Comparison of ENCODE assay signal across 19 mouse cellular contexts in genomic region chr10:71738280-71738679, GRCm38 (mm10).
DNase-seq lines count a peak whose midpoint lies in the region; ATAC-seq and TF ChIP-seq lines count a peak whose summit lies in the region.
"Had no signal": no experiment of that assay in that cellular context is flagged by ENCODE, and none has a peak within 500 bp of the region (broad histone marks: within the 10 kb centered on the region; RNA-seq: fewer than 3 reads in every experiment).

No protein-coding gene starts in this region.

- TF ChIP-seq CTCF in kidney, postnatal 0 days (IDR thresholded peaks at IDR 0.05; ENCODE audit: low read depth): no peak
- no peak for TF ChIP-seq CTCF in liver, postnatal 0 days (IDR thresholded peaks at IDR 0.05; ENCODE audit: low read depth)

- no peak overlapping the region for H3K9ac ChIP-seq in kidney, postnatal 0 days (ENCODE audit: low read depth, low read length)
- H3K9ac ChIP-seq in kidney, embryonic 16.5 days (replicated peaks; ENCODE audit: low read length): no peak overlapping the region
- no peak overlapping the region for H3K9ac ChIP-seq in liver, postnatal 0 days (replicated peaks)
- H3K9ac ChIP-seq: embryonic facial prominence, embryonic 12.5 days; forebrain, embryonic 15.5 days; limb, embryonic 13.5 days had no signal

- ATAC-seq in kidney, postnatal 0 days (replicated peaks; ENCODE audit: low FRiP score, low read depth): no peak
- ATAC-seq in kidney, embryonic 16.5 days (ENCODE audit: low FRiP score, low TSS enrichment): no peak
- no peak for ATAC-seq in liver, postnatal 0 days
- ATAC-seq: CD4-positive, CD25-positive, alpha-beta regulatory T cell, adult 4 months; forebrain, embryonic 15.5 days; Patski had no signal

- no peaks in the 10 kb centered on the region for H3K36me3 ChIP-seq in kidney, postnatal 0 days (ENCODE audit: insufficient read depth, low read length)
- no peaks in the 10 kb centered on the region for H3K36me3 ChIP-seq in kidney, embryonic 16.5 days (ENCODE audit: insufficient read depth, low read length)
- H3K36me3 ChIP-seq in liver, postnatal 0 days (replicated peaks; ENCODE audit: insufficient read depth, low read length): no peaks in the 10 kb centered on the region
- H3K36me3 ChIP-seq: embryonic facial prominence, embryonic 12.5 days; forebrain, embryonic 15.5 days; limb, embryonic 13.5 days had no signal

- H3K4me2 ChIP-seq in kidney, postnatal 0 days (ENCODE audit: low read length): no peak overlapping the region
- H3K4me2 ChIP-seq in kidney, embryonic 16.5 days (replicated peaks; ENCODE audit: low read depth, low read length): no peak overlapping the region
- H3K4me2 ChIP-seq in liver, postnatal 0 days (ENCODE audit: low read depth, low read length): no peak overlapping the region
- H3K4me2 ChIP-seq: embryonic facial prominence, embryonic 12.5 days; forebrain, embryonic 15.5 days; limb, embryonic 13.5 days had no signal

- H3K27ac ChIP-seq in kidney, postnatal 0 days: no peak overlapping the region
- H3K27ac ChIP-seq in kidney, embryonic 16.5 days (ENCODE audit: low read length): no peak overlapping the region
- no peak overlapping the region for H3K27ac ChIP-seq in liver, postnatal 0 days (ENCODE audit: low read depth)
- H3K27ac ChIP-seq: embryonic facial prominence, embryonic 12.5 days; forebrain, embryonic 15.5 days; left cerebral cortex, adult 2 months; limb, embryonic 13.5 days; macrophage had no signal

- H3K4me1 ChIP-seq in kidney, postnatal 0 days (replicated peaks; ENCODE audit: insufficient read depth, low read length): no peaks in the 10 kb centered on the region
- no peaks in the 10 kb centered on the region for H3K4me1 ChIP-seq in kidney, embryonic 16.5 days (ENCODE audit: insufficient read depth, low read length)
- no peaks in the 10 kb centered on the region for H3K4me1 ChIP-seq in liver, postnatal 0 days (ENCODE audit: insufficient read depth)
- H3K4me1 ChIP-seq: forebrain, embryonic 15.5 days; limb, embryonic 13.5 days had no signal

- intact Hi-C loops in gastrocnemius, postnatal 14 days (cut with DNase I; ENCODE audit: low total_unique reads): no loop called here
- intact Hi-C loops in left cerebral cortex, postnatal 10 days (cut with DNase I): no loop called here

- DNase-seq in kidney, postnatal 0 days (ENCODE audit: low spot score): peak; percentile 1
- peak; percentile 46 for DNase-seq in Muller cell, postnatal 12 days (ENCODE audit: inconsistent ontology term)
- DNase-seq in embryo, embryonic 10.5 days (ENCODE audit: low spot score): peak; percentile 66
- peak; percentile 5 to 32 for DNase-seq in lung, postnatal 4 days
- no peak for DNase-seq in gastrocnemius, postnatal 14 days
- DNase-seq in left cerebral cortex, postnatal 10 days (ENCODE audit: extremely low spot score in 1 of 2, low spot score in 2 of 2): no peak
- DNase-seq in liver, postnatal 0 days: no peak
- DNase-seq: adrenal gland, adult 8-10 months; cerebellum, adult 8-10 months; kidney, adult 2 months; thymus, postnatal 25 days had no signal

- no peaks in the 10 kb centered on the region for H3K9me3 ChIP-seq in kidney, postnatal 0 days (replicated peaks; ENCODE audit: low read length)
- H3K9me3 ChIP-seq in kidney, embryonic 16.5 days (ENCODE audit: low read length): no peaks in the 10 kb centered on the region
- H3K9me3 ChIP-seq in liver, postnatal 0 days (ENCODE audit: low read length): no peaks in the 10 kb centered on the region
- H3K9me3 ChIP-seq: embryonic facial prominence, embryonic 12.5 days; forebrain, embryonic 15.5 days had no signal

- no peak overlapping the region for H3K4me3 ChIP-seq in kidney, postnatal 0 days (replicated peaks; ENCODE audit: low read depth, low read length)
- H3K4me3 ChIP-seq in kidney, embryonic 16.5 days (ENCODE audit: low read length): no peak overlapping the region
- H3K4me3 ChIP-seq in liver, postnatal 0 days (ENCODE audit: low read depth, low read length): no peak overlapping the region
- H3K4me3 ChIP-seq: embryonic facial prominence, embryonic 12.5 days; forebrain, embryonic 15.5 days; left cerebral cortex, adult 2 months; limb, embryonic 13.5 days had no signal

- no peak for TF ChIP-seq EP300 in liver, postnatal 0 days (IDR thresholded peaks at IDR 0.05; ENCODE audit: low read depth)

- no peaks in the 10 kb centered on the region for H3K27me3 ChIP-seq in kidney, postnatal 0 days (ENCODE audit: insufficient read depth, low read length)
- no peaks in the 10 kb centered on the region for H3K27me3 ChIP-seq in kidney, embryonic 16.5 days (ENCODE audit: insufficient read depth, low read length)
- no peaks in the 10 kb centered on the region for H3K27me3 ChIP-seq in liver, postnatal 0 days (ENCODE audit: insufficient read depth, low read length)
- H3K27me3 ChIP-seq: embryonic facial prominence, embryonic 12.5 days; forebrain, embryonic 15.5 days; limb, embryonic 13.5 days; Patski had no signal

- WGBS in kidney, postnatal 0 days: 14% methylated on average over 4 of the region's 4 CpGs
- WGBS in kidney, embryonic 16.5 days: 13% methylated on average over 4 of the region's 4 CpGs
- 31% methylated on average over 4 of the region's 4 CpGs for WGBS in liver, postnatal 0 days (ENCODE audit: insufficient replicate concordance)

Comparison
In these comparisons a context has a peak if more than half of its experiments do, and no peak if none do; other contexts are left out.
1. DNase-seq: peak in kidney, postnatal 0 days (single experiment), Muller cell, postnatal 12 days (single experiment), embryo, embryonic 10.5 days (single experiment) and lung, postnatal 4 days (2 of 2); none in gastrocnemius, postnatal 14 days (single experiment), left cerebral cortex, postnatal 10 days (0 of 2) and liver, postnatal 0 days (single experiment).